Mouse (Mus musculus) stomach, postnatal 0 days (tissue): ENCODE data around the gene Fam129c.

Source experiments
- CTCF ChIP-seq: IDR thresholded peaks from 2 replicates; pipeline ENCODE4 v1.5.1; 2016; ENCODE audit warnings: antibody characterized with exemption, low read depth, mild to moderate bottlenecking, moderate library complexity
- EP300 ChIP-seq: optimal IDR thresholded peaks from 2 replicates; pipeline ENCODE3; 2016; ENCODE audit warnings: antibody characterized with exemption

DNA sequence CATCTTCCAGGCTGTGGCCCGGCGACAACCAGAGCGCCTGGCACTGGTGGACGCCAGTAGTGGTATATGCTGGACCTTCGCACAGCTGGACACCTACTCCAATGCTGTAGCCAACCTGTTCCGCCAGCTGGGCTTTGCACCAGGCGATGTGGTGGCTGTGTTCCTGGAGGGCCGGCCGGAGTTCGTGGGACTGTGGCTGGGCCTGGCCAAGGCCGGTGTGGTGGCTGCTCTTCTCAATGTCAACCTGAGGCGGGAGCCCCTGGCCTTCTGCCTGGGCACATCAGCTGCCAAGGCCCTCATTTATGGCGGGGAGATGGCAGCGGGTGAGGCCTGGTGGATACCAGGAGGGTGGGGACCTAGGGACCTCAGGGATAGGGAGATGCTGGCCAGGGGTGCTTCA, 18.0 kb upstream of the Fam129c start:
- TF ChIP-seq EP300 (no peak), CTCF (no peak)
